Mouse (Mus musculus) midbrain, embryonic 12.5 days (tissue): ENCODE results near the gene Pou5f2. TPM values are rescaled to one million over a fixed set of nuclear protein-coding genes. Genes with fewer than 3 reads are reported as not detected.
A peak's percentile ranks its signal among the peaks of the same experiment; 100 is the strongest.

Source experiments
- ATAC-seq: fragments of 200-750 bp; cut with Nextera tagmentation; 2 replicates; pipeline ENCODE4 v1.8.0; 2017; ENCODE audit warnings: low read depth, moderate TSS enrichment, moderate library complexity; ENCODE audit not compliant: low FRiP score
- H3K27ac ChIP-seq: fragments of 300-500 bp; sonication (generic); replicated peaks from 2 replicates; pipeline ENCODE4 v1.5.1; 2016; ENCODE audit warnings: mild to moderate bottlenecking
- H3K27me3 ChIP-seq: fragments of 300-500 bp; sonication (generic); 2 replicates; pipeline ENCODE4 v1.6.1; 2016; ENCODE audit warnings: mild to moderate bottlenecking
- H3K36me3 ChIP-seq: fragments of 300-500 bp; sonication (generic); 2 replicates; pipeline ENCODE4 v1.6.1; 2016
- H3K4me1 ChIP-seq: fragments of 300-500 bp; sonication (generic); 2 replicates; pipeline ENCODE4 v1.6.1; 2016
- H3K4me2 ChIP-seq: fragments of 300-500 bp; sonication (generic); replicated peaks from 2 replicates; pipeline ENCODE4 v1.6.1; 2016; ENCODE audit warnings: mild to moderate bottlenecking, moderate library complexity
- H3K4me3 ChIP-seq: fragments of 300-500 bp; sonication (generic); 2 replicates; pipeline ENCODE4 v1.5.1; 2016; ENCODE audit warnings: mild to moderate bottlenecking
- H3K9ac ChIP-seq: fragments of 300-500 bp; sonication (generic); replicated peaks from 2 replicates; pipeline ENCODE4 v1.6.1; 2016; ENCODE audit warnings: mild to moderate bottlenecking, moderate library complexity
- H3K9me3 ChIP-seq: fragments of 300-500 bp; sonication (generic); 2 replicates; pipeline ENCODE4 v1.6.1; 2016; ENCODE audit warnings: mild to moderate bottlenecking
- WGBS: fragments of 180-500 bp; shearing (Covaris S2); methylation state at CpG from one replicate; pipeline ENCODE4 v1.1.7; 2016; 5-methylcytosine and 5-hydroxymethylcytosine counted together
- polyA plus RNA-seq: library from polyadenylated mRNA; unstranded; fragments of >200 nt; fragmentation: Nextera tagmentation; extraction: Ambion mirVana; gene quantifications from 2 replicates; pipeline ENCODE4 v1.2.1, GENCODE M21; 2016

Pou5f2 gene
- polyA plus RNA-seq = 1.9 and 2.6 TPM in 2 replicates

GRCm38 (mm10) chr13:78024683-78025294 lies at the start of gene Pou5f2:
Pou5f2 (plus strand) TSS chr13:78024902.
- no peaks in the 10 kb centered on the region for H3K9me3 ChIP-seq
- H3K9ac ChIP-seq = no peak within 1 kb of the TSS
- H3K4me3 ChIP-seq = no peak within 1 kb of the TSS
- H3K4me2 ChIP-seq = no peak within 1 kb of the TSS
- H3K27ac ChIP-seq = no peak within 1 kb of the TSS
- H3K4me1 ChIP-seq = no peaks in the 10 kb centered on the region
- H3K27me3 ChIP-seq = no peaks in the 10 kb centered on the region
- H3K36me3 ChIP-seq = no peaks in the 10 kb centered on the region
- whole genome bisulfite sequencing = 64% methylated on average over 15 of the region's 15 CpGs
- ATAC-seq = no peak

- WGBS = 85% methylated on average over 3 of the region's 3 CpGs
- H3K36me3 ChIP-seq = no peaks in the 10 kb centered on the region
- H3K9me3 ChIP-seq = no peaks in the 10 kb centered on the region
- no peak overlapping the region for H3K9ac ChIP-seq
- no peak for ATAC-seq
- H3K27me3 ChIP-seq = no peaks in the 10 kb centered on the region
- no peak overlapping the region for H3K27ac ChIP-seq
- no peak overlapping the region for H3K4me3 ChIP-seq
- H3K4me2 ChIP-seq = no peak overlapping the region
- 0 out of 2 replicates have a peak, but pooled peaks cover under 1% of the 10 kb centered on the region for H3K4me1 ChIP-seq
Observed at GRCm38 (mm10) chr13:77976248-77976647, 48.5 kb upstream of the Pou5f2 start.

- no peak overlapping the region for H3K4me3 ChIP-seq
- no peak overlapping the region for H3K4me2 ChIP-seq
- H3K27me3 ChIP-seq = no peaks in the 10 kb centered on the region
- peaks cover 7% of the 10 kb centered on the region for H3K4me1 ChIP-seq
- H3K36me3 ChIP-seq = no peaks in the 10 kb centered on the region
- no peak overlapping the region for H3K9ac ChIP-seq
- no peaks in the 10 kb centered on the region for H3K9me3 ChIP-seq
- no peak overlapping the region for H3K27ac ChIP-seq
- 41% methylated on average over 1 of the region's 1 CpGs for WGBS
- peak; percentile 76 for ATAC-seq
Observed at GRCm38 (mm10) chr13:77977121-77977520, 47.6 kb upstream of the Pou5f2 start.

GRCm38 (mm10) chr13:77982105-77982851 lies 42.4 kb upstream of the Pou5f2 start:
- Histone ChIP-seq H3K27me3 (no peaks in the 10 kb centered on the region), H3K36me3 (no peaks in the 10 kb centered on the region), H3K4me1 (peaks cover 12% of the 10 kb centered on the region), H3K4me3 (no peak overlapping the region), H3K9me3 (no peaks in the 10 kb centered on the region), H3K4me2 (no peak overlapping the region), H3K9ac (no peak overlapping the region), H3K27ac (0 out of 2 replicates have a peak overlapping the region, but pooled peaks have one; percentile 27)
- 22% methylated on average over 5 of the region's 5 CpGs for WGBS
- peak; percentile 79 for ATAC-seq

- Histone ChIP-seq H3K9ac (no peak overlapping the region), H3K27me3 (no peaks in the 10 kb centered on the region), H3K9me3 (no peaks in the 10 kb centered on the region), H3K4me1 (peaks cover 12% of the 10 kb centered on the region), H3K36me3 (no peaks in the 10 kb centered on the region), H3K4me2 (no peak overlapping the region), H3K27ac (no peak overlapping the region), H3K4me3 (no peak overlapping the region)
- no peak for ATAC-seq
- WGBS = 62% methylated on average over 2 of the region's 2 CpGs
Observed at GRCm38 (mm10) chr13:77982852-77983202, 41.9 kb upstream of the Pou5f2 start.

- H3K36me3 ChIP-seq = no peaks in the 10 kb centered on the region
- no peaks in the 10 kb centered on the region for H3K4me1 ChIP-seq
- no peaks in the 10 kb centered on the region for H3K9me3 ChIP-seq
- no peak overlapping the region for H3K9ac ChIP-seq
- no peak overlapping the region for H3K4me2 ChIP-seq
- WGBS = 70% methylated on average over 5 of the region's 5 CpGs
- no peak overlapping the region for H3K4me3 ChIP-seq
- H3K27me3 ChIP-seq = no peaks in the 10 kb centered on the region
- ATAC-seq = no peak
- H3K27ac ChIP-seq = 0 out of 2 replicates have a peak overlapping the region, but pooled peaks have one; percentile 25
Observed at GRCm38 (mm10) chr13:77991189-77991886, 33.4 kb upstream of the Pou5f2 start.

GRCm38 (mm10) chr13:78004649-78005048 lies 20.1 kb upstream of the Pou5f2 start:
- no peak overlapping the region for H3K27ac ChIP-seq
- H3K27me3 ChIP-seq = peaks cover 4% of the 10 kb centered on the region; the same call in 1 of the 2 replicates
- no peak overlapping the region for H3K4me3 ChIP-seq
- peaks cover 15% of the 10 kb centered on the region for H3K4me1 ChIP-seq
- no peak for ATAC-seq
- H3K36me3 ChIP-seq = no peaks in the 10 kb centered on the region
- H3K9ac ChIP-seq = no peak overlapping the region
- 52% methylated on average over 4 of the region's 4 CpGs for WGBS
- H3K4me2 ChIP-seq = no peak overlapping the region
- no peaks in the 10 kb centered on the region for H3K9me3 ChIP-seq

GRCm38 (mm10) chr13:78005344-78005743 lies 19.4 kb upstream of the Pou5f2 start:
- Histone ChIP-seq H3K4me3 (no peak overlapping the region), H3K9me3 (no peaks in the 10 kb centered on the region), H3K4me2 (no peak overlapping the region), H3K27ac (peak overlapping the region; percentile 63), H3K4me1 (peaks cover 15% of the 10 kb centered on the region), H3K36me3 (no peaks in the 10 kb centered on the region), H3K9ac (no peak overlapping the region), H3K27me3 (peaks cover 4% of the 10 kb centered on the region; the same call in 1 of the 2 replicates)
- peak; percentile 96 for ATAC-seq
- 3% methylated on average over 3 of the region's 3 CpGs for WGBS

- Histone ChIP-seq H3K27me3 (no peaks in the 10 kb centered on the region), H3K27ac (no peak overlapping the region), H3K9ac (no peak overlapping the region), H3K4me1 (peaks cover 5% of the 10 kb centered on the region), H3K4me2 (no peak overlapping the region), H3K4me3 (no peak overlapping the region), H3K9me3 (no peaks in the 10 kb centered on the region), H3K36me3 (no peaks in the 10 kb centered on the region)
- ATAC-seq = no peak
- 96% methylated on average over 1 of the region's 1 CpGs for WGBS
Observed at GRCm38 (mm10) chr13:78010176-78010575, 14.5 kb upstream of the Pou5f2 start.

GRCm38 (mm10) chr13:78032821-78033220 lies 8.1 kb downstream of the Pou5f2 start:
- H3K27ac ChIP-seq = no peak overlapping the region
- no peak overlapping the region for H3K4me2 ChIP-seq
- 46% methylated on average over 1 of the region's 1 CpGs for WGBS
- no peaks in the 10 kb centered on the region for H3K36me3 ChIP-seq
- no peak overlapping the region for H3K4me3 ChIP-seq
- no peaks in the 10 kb centered on the region for H3K4me1 ChIP-seq
- no peaks in the 10 kb centered on the region for H3K27me3 ChIP-seq
- no peak for ATAC-seq
- no peak overlapping the region for H3K9ac ChIP-seq
- no peaks in the 10 kb centered on the region for H3K9me3 ChIP-seq

- ATAC-seq = no peak
- 81% methylated on average over 1 of the region's 1 CpGs for WGBS
- Histone ChIP-seq H3K27me3 (no peaks in the 10 kb centered on the region), H3K9ac (no peak overlapping the region), H3K27ac (no peak overlapping the region), H3K9me3 (no peaks in the 10 kb centered on the region), H3K4me3 (no peak overlapping the region), H3K4me1 (no peaks in the 10 kb centered on the region), H3K4me2 (no peak overlapping the region), H3K36me3 (no peaks in the 10 kb centered on the region)
Observed at GRCm38 (mm10) chr13:78037203-78037602, 12.5 kb downstream of the Pou5f2 start.

- no peak overlapping the region for H3K4me2 ChIP-seq
- H3K9ac ChIP-seq = no peak overlapping the region
- H3K9me3 ChIP-seq = no peaks in the 10 kb centered on the region
- H3K27me3 ChIP-seq = no peaks in the 10 kb centered on the region
- H3K27ac ChIP-seq = no peak overlapping the region
- H3K4me3 ChIP-seq = no peak overlapping the region
- no peaks in the 10 kb centered on the region for H3K36me3 ChIP-seq
- no peak for ATAC-seq
- no peaks in the 10 kb centered on the region for H3K4me1 ChIP-seq
- WGBS = 70% methylated on average over 6 of the region's 6 CpGs
Observed at GRCm38 (mm10) chr13:78043203-78043602, 18.5 kb downstream of the Pou5f2 start.
